Mouse (Mus musculus): ENCODE results near the gene Acbd4.

DNA sequence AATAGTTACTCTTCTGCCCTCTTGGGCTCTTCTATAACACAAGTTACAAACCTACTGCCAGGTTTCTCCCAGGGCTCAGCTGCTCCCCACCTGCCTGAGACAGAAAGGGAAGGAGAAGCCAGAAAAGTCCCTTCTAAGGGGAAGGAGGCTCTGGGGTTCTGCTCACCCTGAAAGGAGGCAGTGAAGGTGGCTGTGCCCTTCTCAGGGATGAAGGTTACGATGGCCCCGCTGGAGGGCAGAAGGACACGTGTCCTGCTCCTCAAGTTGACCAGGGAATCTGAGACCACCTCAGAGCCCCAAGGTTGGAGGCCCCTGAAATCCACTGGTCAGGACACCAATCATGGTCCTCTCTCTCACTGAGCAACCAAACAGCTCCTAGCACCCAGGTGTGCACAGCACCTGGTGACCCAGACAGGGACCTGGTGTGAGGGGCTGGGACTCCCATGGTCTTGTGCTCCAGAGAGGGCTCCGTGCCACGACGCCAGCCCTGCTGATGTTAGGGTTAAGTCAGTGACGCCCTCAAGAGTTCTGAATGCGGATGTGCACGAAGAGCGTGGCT is 31.1 kb upstream of the Acbd4 start:
- no peak for TF ChIP-seq EP300 (IDR thresholded peaks at IDR 0.05; ENCODE audit: insufficient read depth, low read depth, low read length)
- no peak for TF ChIP-seq CTCF (IDR thresholded peaks at IDR 0.05; ENCODE audit: low read depth, low read length)
- TF ChIP-seq POLR2A (IDR thresholded peaks at IDR 0.05; ENCODE audit: insufficient read depth, low read length): no peak

Measured in ES-Bruce4 (cell line).